Mouse (Mus musculus): ENCODE measurements around the gene Lypd3.
"Not testable (repeated sequence)": the region's sequence is repeated elsewhere in the genome, so short reads cannot be mapped to it uniquely, and the experiment has no call there.

The Lypd3 gene

GRCm38 (mm10) chr7:24612308-24612910 is 23.9 kb upstream of the Lypd3 start:
- peak; percentile 43 for DNase-seq (ENCODE audit: extremely low spot score, low spot score)

- no peak for DNase-seq (ENCODE audit: extremely low spot score, low spot score)
Measured at GRCm38 (mm10) chr7:24614816-24615215, 21.5 kb upstream of the Lypd3 start.

GRCm38 (mm10) chr7:24617763-24618162 is 18.6 kb upstream of the Lypd3 start:
- DNase-seq (ENCODE audit: extremely low spot score, low spot score), result no peak

DNA sequence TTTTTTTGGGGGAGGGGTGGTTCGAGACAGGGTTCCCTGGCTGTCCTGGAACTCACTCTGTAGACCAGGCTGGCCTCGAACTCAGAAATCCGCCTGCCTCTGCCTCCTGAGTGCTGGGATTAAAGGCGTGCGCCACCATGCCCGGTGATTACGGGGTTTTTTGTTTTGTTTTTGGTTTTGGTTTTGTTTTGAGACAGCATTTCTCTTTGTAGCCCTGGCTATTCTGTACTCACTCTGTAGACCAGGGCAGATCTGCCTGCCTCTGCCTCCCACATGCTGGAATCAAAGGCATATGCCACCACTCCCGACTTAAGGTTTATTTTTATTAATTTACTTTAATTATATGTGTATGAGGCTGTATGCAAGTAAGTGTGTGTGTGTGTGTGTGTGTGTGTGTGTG is 18.0 kb upstream of the Lypd3 start:
- DNase-seq (ENCODE audit: extremely low spot score, low spot score), result not testable (repeated sequence)

GRCm38 (mm10) chr7:24619671-24620397 is 16.5 kb upstream of the Lypd3 start:
- DNase-seq (ENCODE audit: extremely low spot score, low spot score), result no peak

DNA sequence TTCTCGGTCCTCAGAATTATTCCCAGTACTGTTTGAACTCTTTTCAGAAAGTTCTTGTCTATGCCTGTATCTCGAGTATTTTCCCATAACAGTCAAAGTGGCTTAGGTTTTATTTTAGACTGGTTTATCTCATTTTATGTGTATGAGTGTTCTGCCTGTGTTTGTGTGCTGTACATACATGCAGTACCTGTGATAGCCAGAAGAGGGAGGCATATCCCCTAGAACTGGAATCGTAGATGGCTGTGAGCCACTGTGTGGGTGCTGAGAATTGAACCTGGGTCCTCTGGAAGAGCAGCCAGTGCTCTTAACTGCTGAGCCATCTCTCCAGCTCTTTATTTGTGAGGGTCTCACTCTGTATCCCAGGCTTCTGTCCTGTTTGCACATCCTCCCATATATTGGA is 15.2 kb upstream of the Lypd3 start:
- DNase-seq (ENCODE audit: extremely low spot score, low spot score), result no peak

- no peak for DNase-seq (ENCODE audit: extremely low spot score, low spot score)
Measured at GRCm38 (mm10) chr7:24622967-24623366, 13.4 kb upstream of the Lypd3 start.

GRCm38 (mm10) chr7:24628685-24629610 is 7.4 kb upstream of the Lypd3 start:
- DNase-seq (ENCODE audit: extremely low spot score, low spot score), result peak; percentile 83

DNA sequence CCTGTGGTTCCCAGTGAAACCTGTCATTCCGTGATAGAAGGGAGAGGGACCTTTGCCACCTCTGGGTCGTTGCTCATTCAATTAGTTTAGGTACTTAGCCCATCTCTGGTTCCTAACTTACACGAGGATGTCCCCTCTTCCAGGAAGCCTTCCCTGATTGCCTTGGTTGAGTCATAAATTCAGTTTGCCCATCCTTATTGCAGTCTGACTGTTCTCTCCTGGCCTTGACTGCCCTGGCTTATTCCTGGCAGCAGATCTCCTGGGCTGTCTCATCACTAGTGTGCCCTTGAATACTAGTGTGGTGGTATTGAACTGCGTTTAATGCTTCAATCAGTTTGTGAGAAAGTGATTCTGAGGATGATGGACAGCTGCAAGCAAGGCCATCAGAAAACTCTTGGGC is 6.7 kb upstream of the Lypd3 start:
- no peak for DNase-seq (ENCODE audit: extremely low spot score, low spot score)

DNA sequence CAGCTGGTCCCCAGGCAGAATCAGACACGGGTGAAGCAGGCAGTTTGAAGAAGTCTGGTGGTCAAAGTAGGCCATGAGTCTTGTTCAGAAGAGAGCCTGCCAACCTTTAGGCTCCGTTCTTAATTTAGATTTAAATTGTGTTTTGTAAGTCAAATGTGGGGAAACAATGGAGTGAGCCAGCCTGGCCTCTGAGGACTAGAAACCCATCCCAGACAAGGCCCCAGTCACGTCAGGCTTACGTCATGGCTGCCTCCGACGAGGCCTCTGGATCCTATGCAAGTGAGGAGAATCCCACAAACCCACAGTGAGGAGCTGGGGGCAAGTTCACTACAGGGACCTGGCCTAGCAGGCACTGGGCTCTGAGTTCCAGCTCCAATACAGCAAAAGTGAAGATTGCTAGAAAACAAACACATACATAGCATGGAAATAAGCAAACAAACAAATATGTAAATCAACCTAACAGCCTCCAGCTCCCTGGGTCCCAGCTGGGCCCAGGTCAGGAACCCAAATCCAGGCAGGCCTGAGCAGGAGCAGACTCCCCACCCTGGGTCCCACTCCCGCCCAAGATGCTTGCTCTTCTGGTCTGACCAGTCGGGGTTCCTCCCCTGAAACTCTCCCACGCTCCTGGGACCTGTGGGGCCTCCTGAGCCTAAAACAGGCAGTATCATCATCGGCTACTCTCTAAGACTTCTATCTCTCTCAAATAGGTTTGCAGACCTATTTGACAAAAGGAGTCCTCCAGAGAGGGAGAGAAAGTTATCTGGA is 6.1 kb upstream of the Lypd3 start:
- no peak for DNase-seq (ENCODE audit: extremely low spot score, low spot score)

- peak; percentile 30 for DNase-seq (ENCODE audit: extremely low spot score, low spot score)
Measured at GRCm38 (mm10) chr7:24637046-24637445, 696 bp downstream of the Lypd3 start.

DNA sequence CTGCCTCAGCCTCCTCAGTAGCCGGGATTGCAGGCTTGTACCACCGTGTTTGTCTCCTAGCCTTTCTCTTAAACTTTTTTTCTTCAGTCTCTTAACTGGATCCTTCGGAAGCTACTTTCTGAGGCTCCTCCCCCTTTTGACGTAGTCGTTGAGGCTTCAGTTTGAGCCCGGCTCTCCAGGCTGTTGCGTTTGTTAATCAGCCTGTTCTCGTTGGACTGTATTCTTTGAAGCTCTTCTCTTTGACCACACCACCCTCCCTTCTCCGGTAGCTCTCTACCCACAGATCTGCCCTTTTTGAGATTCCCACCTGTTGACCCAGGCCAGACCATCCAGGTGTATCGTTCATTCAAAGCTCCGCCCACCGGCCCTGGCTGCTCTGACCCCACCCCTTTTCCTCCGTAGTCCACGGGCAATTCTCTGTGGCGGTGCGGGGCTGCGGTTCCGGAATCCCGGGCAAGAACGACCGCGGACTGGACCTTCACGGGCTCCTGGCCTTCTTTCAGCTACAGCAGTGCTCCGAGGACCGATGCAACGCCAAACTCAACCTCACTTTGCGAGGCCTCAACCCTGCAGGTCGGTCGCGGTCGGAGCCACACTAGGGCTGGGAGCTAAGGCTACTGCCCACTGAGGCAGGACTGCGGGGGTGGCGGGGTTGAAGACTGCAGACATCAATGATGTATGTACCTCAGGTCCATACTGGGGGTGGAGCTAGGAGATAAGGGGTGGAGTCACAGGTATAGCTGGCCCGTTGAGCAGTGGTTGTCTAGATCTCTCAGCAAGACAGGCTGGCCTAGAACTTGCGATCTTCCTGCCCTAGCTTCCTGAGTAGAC is 1.9 kb downstream of the Lypd3 start:
- DNase-seq (ENCODE audit: extremely low spot score, low spot score), result no peak

GRCm38 (mm10) chr7:24640450-24640849 is 4.1 kb downstream of the Lypd3 start:
- no peak for DNase-seq (ENCODE audit: extremely low spot score, low spot score)

DNA sequence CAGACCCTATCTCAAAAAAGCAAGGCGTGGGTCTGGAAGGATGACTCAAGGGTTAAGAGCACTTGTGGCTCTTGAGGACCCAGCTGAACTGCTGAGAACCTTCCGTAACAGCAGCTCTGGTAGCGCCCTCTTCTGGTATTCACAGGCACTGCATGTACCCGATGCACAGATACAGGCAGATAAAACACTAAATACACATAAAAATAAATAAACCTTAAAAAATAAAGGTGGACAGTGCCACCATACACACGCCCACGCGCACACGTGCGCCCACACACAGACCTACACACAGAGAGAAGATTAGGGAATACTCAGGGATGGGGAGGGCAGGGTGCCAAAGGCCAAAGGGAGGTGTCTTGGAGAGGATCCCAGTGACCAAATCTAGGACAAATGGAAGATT is 6.1 kb downstream of the Lypd3 start:
- DNase-seq (ENCODE audit: extremely low spot score, low spot score), result peak; percentile 62

GRCm38 (mm10) chr7:24644492-24644891 is 8.1 kb downstream of the Lypd3 start:
- no peak for DNase-seq (ENCODE audit: extremely low spot score, low spot score)

DNA sequence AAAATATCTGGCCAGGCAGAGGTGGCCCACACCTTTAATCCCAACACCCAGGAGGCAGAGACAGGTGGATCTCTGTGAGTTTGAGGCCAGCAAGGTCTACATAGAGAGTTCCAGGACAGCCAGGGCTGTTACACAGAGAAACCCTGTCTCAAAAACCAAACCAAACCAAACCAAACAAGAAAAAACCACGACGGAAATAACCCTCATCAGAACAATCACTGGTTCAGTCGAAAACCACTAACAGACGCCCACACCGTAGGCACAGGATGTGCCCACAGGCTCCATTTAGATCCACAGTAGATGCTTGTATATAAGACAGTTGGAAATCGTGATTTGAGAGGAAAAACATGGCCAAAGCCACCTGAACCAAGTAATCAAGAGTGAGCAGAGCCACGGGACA is 8.6 kb downstream of the Lypd3 start:
- no peak for DNase-seq (ENCODE audit: extremely low spot score, low spot score)

DNA sequence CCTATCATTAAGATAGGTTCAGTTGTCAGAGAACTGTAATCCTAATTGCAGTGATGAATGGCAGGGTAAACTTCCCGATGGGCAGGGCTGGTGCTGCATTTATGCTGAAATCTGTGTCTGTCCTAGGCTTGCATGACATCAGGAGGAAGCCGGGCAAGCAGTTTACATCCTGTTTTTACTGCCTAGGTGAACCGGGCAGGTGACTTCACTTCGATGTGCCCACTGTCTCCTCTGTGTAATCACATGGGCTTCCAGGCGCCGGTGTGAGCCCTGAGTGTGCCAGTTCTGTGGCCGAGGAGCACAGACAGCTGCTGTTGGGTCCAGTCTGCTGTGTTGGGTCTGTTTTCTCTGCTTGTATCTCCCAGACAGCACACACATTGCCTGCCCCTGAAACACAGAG is 10.1 kb downstream of the Lypd3 start:
- DNase-seq (ENCODE audit: extremely low spot score, low spot score), result no peak

- peak; percentile 68 for DNase-seq (ENCODE audit: extremely low spot score, low spot score)
Measured at GRCm38 (mm10) chr7:24653681-24654080, 17.3 kb downstream of the Lypd3 start.

DNA sequence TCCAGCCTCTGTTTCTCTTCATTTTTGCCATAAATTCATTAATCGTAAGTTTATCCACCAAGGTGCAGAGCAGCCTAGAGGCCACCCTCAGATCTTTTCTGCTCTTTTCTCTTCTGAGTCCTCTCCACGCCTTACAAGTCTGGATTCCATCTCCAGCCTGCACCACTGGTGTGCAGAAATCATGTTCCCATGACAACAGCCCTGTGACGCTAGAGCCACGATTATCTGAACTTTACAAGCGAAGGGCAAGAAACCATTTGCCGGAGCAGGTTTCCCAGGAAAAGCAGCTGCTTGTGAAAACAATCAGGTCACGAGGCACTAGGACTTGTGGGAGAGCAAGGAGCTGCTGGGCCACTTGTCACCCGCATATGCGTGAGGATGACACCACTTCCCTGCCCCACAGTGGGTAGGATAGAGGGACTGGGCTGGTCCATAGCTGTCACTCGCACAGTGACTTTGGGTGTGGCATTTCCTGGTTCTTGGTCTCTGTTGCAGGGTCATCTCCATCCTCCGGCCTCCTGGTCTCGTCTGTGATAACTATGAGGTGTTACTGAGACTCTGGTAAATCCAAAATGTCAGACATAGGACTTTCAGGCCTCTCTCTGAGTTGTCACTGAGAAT is 23.5 kb downstream of the Lypd3 start:
- no peak for DNase-seq (ENCODE audit: extremely low spot score, low spot score)
